Mouse (Mus musculus): Measurements from ENCODE around the gene Gm48552.

DNA sequence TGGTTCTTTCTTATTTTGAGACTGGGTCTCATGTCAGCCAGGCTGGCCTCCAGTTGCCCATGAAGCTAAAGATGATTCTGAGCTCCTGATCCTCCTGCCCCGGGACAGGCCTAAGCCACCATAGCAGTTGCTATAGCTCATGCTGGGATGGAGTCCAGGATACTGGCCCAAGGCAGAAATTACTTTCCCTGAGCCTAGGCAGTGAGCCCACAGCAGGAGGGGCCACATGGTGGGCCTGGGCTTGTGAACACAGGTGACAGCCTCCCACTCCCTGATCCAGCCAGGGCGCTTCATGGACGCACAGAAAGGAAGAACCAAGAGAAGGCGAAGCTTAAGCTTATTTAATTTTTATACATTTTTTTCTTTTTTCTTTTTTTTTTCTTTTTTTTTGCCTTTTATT lies 7.1 kb downstream of the Gm48552 start:
- no peak for TF ChIP-seq CTCF (IDR thresholded peaks at IDR 0.05; ENCODE audit: low read depth)
- no peak for TF ChIP-seq EP300 (optimal IDR thresholded peaks at IDR 0.05)
